1 mouse cellular context compared by ENCODE assay signal in genomic region chr10:127351719-127352118, GRCm38 (mm10).
TF ChIP-seq lines count a peak whose summit lies in the region.

No protein-coding gene starts in this region.

TF ChIP-seq in CH12.LX, 34 proteins besides CTCF, POLR2A, EP300 and RAD21 (continued from another document):
- TF ChIP-seq SMC3 (IDR thresholded peaks at IDR 0.05; ENCODE audit: low read depth, low read length) (no peak), POLR2AphosphoS2 (IDR thresholded peaks at IDR 0.05; ENCODE audit: low read depth, low read length) (no peak; the same call in 1 of the 2 replicates), KAT2A (IDR thresholded peaks at IDR 0.05; ENCODE audit: insufficient replicate concordance, low read length) (peak; percentile 84; the same call in 1 of the 2 replicates), SIN3A (IDR thresholded peaks at IDR 0.05; ENCODE audit: low read length) (no peak), ZNF384 (IDR thresholded peaks at IDR 0.05; ENCODE audit: low read depth, low read length) (no peak), ETS1 (conservative IDR thresholded peaks at IDR 0.05; ENCODE audit: low read depth, low read length) (peak; percentile 61), ZC3H11A (IDR thresholded peaks at IDR 0.05; ENCODE audit: low read depth, low read length) (no peak), IRF4 (IDR thresholded peaks at IDR 0.05; ENCODE audit: low read depth, low read length) (peak; percentile 67; the same call in 1 of the 2 replicates), UBTF (IDR thresholded peaks at IDR 0.05; ENCODE audit: low read depth, low read length) (no peak), MYC (IDR thresholded peaks at IDR 0.05; ENCODE audit: low read depth, low read length) (peak; percentile 98), ELF1 (IDR thresholded peaks at IDR 0.05; ENCODE audit: low read depth, low read length) (peak; percentile 27; the same call in 1 of the 2 replicates), HCFC1 (IDR thresholded peaks at IDR 0.05; ENCODE audit: low read depth, low read length) (peak; percentile 48; the same call in 1 of the 2 replicates), USF2 (conservative IDR thresholded peaks at IDR 0.05; ENCODE audit: low read depth, low read length) (no peak), MAFK (IDR thresholded peaks at IDR 0.05; ENCODE audit: insufficient replicate concordance, low read length) (peak; percentile 5; the same call in 1 of the 2 replicates)
